Mouse (Mus musculus) cerebellum, adult 11 months (tissue): ENCODE data around the gene Aass.
"Not testable (repeated sequence)": the region's sequence is repeated elsewhere in the genome, so short reads cannot be mapped to it uniquely, and the experiment has no call there.

Source experiments
- DNase-seq: peaks from one replicate; pipeline ENCODE4 v3.0.0; 2022

The Aass gene

GRCm38 (mm10) chr6:23132573-23133181 lies at the start of gene Aass:
Gene Aass, minus strand, starts transcription at chr6:23132986.
- DNase-seq, result no peak

GRCm38 (mm10) chr6:23180096-23180495 lies 47.3 kb upstream of the Aass start:
- DNase-seq, result peak; percentile 21

- DNase-seq, result not testable (repeated sequence)
These were observed 31.0 kb upstream of the Aass start for GRCm38 (mm10) chr6:23163824-23164223.

- DNase-seq, result not testable (repeated sequence)
These were observed 23.6 kb upstream of the Aass start for GRCm38 (mm10) chr6:23156357-23156756.

GRCm38 (mm10) chr6:23153112-23153511 lies 20.3 kb upstream of the Aass start:
- no peak for DNase-seq

GRCm38 (mm10) chr6:23147221-23147620 lies 14.4 kb upstream of the Aass start:
- no peak for DNase-seq

- no peak for DNase-seq
These were observed 11.2 kb upstream of the Aass start for GRCm38 (mm10) chr6:23143980-23144379.

- no peak for DNase-seq
These were observed 1.8 kb downstream of the Aass start for GRCm38 (mm10) chr6:23131015-23131414.

GRCm38 (mm10) chr6:23129201-23129600 lies 3.6 kb downstream of the Aass start:
- DNase-seq, result no peak

- DNase-seq, result no peak
These were observed 6.1 kb downstream of the Aass start for GRCm38 (mm10) chr6:23126706-23127105.

- no peak for DNase-seq
These were observed 7.0 kb downstream of the Aass start for GRCm38 (mm10) chr6:23125831-23126230.

GRCm38 (mm10) chr6:23124823-23125222 lies 8.0 kb downstream of the Aass start:
- no peak for DNase-seq

- no peak for DNase-seq
These were observed 9.9 kb downstream of the Aass start for GRCm38 (mm10) chr6:23122934-23123333.

GRCm38 (mm10) chr6:23114781-23115180 lies 18.0 kb downstream of the Aass start:
- no peak for DNase-seq

- DNase-seq, result no peak
These were observed 25.7 kb downstream of the Aass start for GRCm38 (mm10) chr6:23107069-23107468.

GRCm38 (mm10) chr6:23106373-23106772 lies 26.4 kb downstream of the Aass start:
- DNase-seq, result no peak

- not testable (repeated sequence) for DNase-seq
These were observed 42.3 kb downstream of the Aass start for GRCm38 (mm10) chr6:23090346-23091055.

GRCm38 (mm10) chr6:23089292-23089691 lies 43.5 kb downstream of the Aass start:
- not testable (repeated sequence) for DNase-seq

GRCm38 (mm10) chr6:23084587-23085421 lies 48.0 kb downstream of the Aass start:
- no peak for DNase-seq

GRCm38 (mm10) chr6:23079991-23080680 lies 52.6 kb downstream of the Aass start:
- no peak for DNase-seq

GRCm38 (mm10) chr6:23078273-23078672 lies 54.5 kb downstream of the Aass start:
- no peak for DNase-seq

GRCm38 (mm10) chr6:23076060-23076459 lies 56.7 kb downstream of the Aass start:
- no peak for DNase-seq

- DNase-seq, result no peak
These were observed 77.1 kb downstream of the Aass start for GRCm38 (mm10) chr6:23055734-23056133.
